Mouse (Mus musculus) CH12F3 (cell line): ENCODE data around the gene Onecut3.

Source experiments
- in situ Hi-C: fragments of 300-500 bp; cut with MboI; formaldehyde crosslinking; loops from 2 replicates; pipeline ENCODE4 v1.14.3; 2020; ENCODE audit warnings: low sequenced_read_pairs

Gene Onecut3

DNA sequence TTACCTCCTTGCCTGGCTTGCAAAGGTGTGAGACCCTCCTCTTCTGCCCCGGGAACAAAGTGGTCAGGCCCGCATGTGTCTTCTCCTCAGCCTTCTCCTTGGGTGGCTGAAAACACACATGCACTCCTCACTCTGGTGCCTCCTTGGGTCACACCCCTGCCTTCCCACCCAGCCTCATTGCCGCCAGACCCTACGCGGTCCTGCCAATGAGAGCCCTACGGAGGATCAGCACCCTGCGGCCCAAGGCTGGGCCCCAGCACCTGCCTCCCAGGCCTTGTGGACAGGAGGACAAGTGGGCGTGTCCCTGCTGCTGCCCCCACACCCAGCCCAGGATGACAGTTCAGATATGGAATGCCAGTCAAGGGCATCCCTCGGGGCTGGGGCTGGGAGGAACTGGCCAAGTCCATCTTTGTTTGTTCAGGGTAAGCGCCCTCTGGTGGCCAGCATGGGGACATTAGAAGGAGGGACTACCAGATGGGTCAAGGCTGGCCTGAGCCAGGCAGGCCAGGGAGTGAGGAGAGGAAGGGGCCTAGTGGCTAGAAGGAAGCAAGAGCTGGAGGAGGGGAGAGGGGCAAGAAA, 53.9 kb downstream of the Onecut3 start:
- in situ Hi-C loops, result no loop called here

DNA sequence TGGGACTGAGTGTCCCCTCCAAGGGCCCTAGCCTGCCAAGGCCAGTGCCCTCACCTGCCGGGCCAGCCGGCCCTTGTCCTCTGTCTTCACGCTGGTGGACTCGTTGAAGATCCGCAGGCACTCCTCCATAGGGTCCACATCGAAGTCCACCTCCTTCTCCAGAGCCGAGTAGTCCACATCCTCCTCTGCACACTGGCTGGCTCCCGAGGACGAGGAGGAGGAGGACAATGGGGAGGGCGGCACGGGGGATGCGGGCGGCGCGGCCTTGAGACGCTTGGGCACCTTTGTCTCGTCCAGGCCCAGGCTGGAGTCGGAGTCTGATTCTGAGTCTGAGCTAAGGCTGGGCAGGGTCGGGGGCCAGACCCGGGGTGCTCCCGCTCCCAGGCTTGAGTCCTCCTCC, 54.6 kb downstream of the Onecut3 start:
- in situ Hi-C loops, result no loop called here

DNA sequence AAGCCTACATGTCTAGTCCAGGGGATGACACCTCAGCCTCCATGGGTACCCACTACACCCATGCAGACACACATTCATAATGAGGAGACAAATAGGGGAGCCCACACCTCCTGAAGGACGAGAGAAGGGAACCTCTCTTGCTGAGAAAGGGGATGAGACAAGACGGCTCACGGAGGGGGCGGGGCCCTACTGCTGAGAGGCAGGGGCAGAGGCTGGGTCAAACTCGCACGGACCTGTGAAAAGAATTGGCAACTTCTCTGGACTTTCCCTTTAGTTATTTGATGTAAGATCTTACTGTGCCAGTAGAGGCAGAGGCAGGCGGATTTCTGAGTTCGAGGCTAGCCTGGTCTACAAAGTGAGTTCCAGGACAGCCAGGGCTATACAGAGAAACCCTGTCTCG, 57.7 kb downstream of the Onecut3 start:
- in situ Hi-C loops, result loop anchor here (5.0 kb wide), 1 partner anchor 105 kb away; no protein-coding TSS in a partner anchor

GRCm38 (mm10) chr10:80553575-80553974, 58.9 kb downstream of the Onecut3 start:
- in situ Hi-C loops, result loop anchor here (5.0 kb wide), 1 partner anchor 106 kb away; no protein-coding TSS in a partner anchor

DNA sequence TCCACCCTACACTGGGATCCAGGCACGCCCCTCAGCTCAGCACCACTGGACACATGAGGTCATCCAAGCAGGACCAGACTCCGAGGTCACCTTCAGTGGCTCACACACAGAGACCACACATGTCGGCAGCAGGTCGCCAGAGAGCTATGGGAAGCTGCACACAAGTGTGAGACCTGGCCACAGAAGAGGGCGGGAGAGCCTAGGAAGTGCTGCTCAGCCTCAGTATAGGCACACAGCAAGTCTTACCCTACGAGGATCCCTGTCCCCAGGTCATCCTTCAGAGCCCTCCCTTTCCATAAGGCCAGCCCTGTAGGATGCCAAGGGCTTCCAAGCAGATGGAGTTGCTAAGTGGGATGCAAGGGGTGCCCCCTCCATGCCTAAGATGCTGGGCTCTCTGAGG, 59.4 kb downstream of the Onecut3 start:
- in situ Hi-C loops, result loop anchor here (5.0 kb wide), 1 partner anchor 107 kb away; no protein-coding TSS in a partner anchor

DNA sequence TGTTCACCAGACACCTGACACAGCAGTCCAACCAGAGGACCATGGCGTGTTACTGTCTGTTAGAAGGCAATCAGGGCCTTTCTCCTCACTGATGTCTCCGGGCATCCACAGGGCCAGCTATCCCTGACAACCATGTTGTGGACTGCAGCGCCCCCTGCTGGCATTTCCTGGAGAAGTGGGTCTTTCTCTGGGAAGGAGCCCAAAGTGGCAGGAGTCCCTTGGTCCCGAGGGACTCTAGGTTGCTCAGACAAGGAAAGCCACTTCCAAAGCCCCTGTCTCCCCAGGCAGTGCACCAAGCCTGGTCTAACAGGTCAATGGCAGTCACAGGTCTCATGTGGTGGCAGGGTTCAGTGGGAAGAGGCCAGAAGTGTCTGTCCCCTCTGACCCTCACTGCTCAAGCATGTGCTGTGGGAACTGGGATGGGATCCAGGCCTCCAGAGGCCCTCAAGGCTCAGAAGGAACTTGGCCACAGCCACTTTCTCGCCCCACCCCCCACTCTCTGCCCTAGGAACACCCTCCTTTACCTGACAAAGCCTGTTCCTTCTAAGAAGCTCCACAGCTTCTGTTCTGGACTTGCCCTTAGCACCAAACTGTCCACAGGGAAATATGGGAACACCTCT, 62.8 kb downstream of the Onecut3 start:
- in situ Hi-C loops, result no loop called here

- in situ Hi-C loops, result no loop called here
These were observed 64.8 kb downstream of the Onecut3 start for GRCm38 (mm10) chr10:80559431-80559830.

DNA sequence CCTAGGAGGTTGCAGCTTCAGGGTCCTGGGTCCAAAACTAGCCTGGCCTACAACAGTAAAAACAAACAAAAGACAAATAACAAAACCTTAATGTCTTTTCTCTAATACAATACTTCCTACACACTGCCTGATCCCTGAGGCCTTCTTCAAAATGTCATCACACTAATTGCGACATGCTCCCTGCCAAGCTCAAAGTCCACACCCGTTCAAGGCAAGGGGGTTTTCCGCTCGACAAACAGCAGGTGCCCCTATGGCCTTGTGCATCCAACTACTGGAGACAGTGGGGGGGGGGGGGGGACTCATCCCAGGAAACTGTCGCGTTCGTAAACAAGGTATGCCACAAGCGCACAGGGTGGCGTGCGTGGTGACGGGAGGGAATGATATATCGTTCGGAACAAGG, 66.0 kb downstream of the Onecut3 start:
- in situ Hi-C loops, result no loop called here

DNA sequence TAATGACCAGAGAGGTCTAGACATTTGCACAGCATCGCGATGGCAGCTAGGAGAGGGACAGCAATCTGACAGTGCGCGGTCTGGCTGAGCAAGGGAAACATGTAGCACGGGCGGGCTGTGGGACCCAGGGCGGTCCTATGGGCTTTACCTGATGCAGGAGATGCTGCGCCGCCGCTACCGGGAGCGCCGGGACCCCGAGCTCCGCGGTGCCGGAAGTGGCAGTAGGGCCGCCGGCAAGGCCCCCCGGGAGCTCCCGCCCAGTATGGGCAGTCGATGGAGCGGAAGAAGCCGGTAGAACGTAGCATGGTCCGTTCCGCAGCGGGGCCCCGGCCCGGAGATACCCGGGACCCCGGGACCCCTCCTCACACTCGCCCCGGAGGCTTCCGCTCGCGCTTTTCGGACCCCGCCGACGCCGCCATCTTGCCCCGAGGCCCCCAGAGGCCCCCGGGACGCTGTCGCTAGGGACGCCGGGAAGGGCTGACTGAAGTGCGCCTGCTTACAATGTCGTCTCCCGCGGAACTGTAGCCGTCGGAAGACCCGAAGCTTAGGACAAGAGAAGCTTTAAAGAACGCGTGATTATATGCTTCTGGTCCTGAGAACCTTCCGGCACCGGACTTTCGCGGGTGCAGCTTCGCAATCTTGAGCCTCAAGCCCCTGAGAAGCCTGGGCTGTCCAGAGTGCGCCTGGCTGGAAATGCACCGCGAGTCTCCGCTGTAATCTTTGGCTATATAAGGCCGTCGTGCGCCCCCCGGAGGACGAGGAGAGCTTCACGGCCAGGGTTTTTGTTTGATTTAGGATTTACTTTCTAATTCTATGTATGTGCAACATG, 66.7 kb downstream of the Onecut3 start, which contains the start of gene Rexo1:
Gene Rexo1 (minus strand): TSS at position 445 of the 829 bp plus-strand sequence.
- in situ Hi-C loops, result no loop called here

- in situ Hi-C loops, result no loop called here
These were observed 71.9 kb downstream of the Onecut3 start for GRCm38 (mm10) chr10:80566375-80567092.
